ENCODE assay signal across 8 mouse cellular contexts in the genomic region with DNA sequence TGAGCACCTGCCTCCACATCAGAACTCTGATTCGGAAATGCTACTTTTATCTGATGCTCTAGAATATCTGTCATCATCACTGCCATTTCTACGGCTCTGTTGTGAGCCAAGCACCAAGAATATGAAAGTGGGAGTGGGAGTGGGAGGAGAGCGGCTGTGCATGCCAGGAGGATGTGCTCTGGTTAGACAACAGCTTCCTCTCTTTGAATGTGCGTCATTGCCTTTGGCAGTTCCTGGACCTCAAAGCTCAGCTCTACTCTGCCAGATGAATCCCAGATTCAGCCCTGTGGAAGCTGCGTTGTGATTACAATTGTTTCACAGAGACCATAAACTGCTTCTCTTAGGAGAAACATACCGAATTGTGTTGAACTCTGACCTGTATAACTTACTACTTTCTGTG.
A peak's percentile ranks its signal among the peaks of the same experiment; 100 is the strongest.
DNase-seq lines count a peak whose midpoint lies in the region; ATAC-seq lines count a peak whose summit lies in the region.
"Had no signal": no experiment of that assay in that cellular context is flagged by ENCODE, and none has a peak within 500 bp of the region (broad histone marks: within the 10 kb centered on the region; RNA-seq: fewer than 3 reads in every experiment).

No protein-coding gene starts in this region.

- peaks cover 14% of the 10 kb centered on the region for H3K4me1 ChIP-seq in heart, embryonic 13.5 days
- no peaks in the 10 kb centered on the region for H3K4me1 ChIP-seq in hindbrain, embryonic 16.5 days (ENCODE audit: control insufficient read depth, insufficient read depth, low read depth, low read length)
- H3K4me1 ChIP-seq in intestine, embryonic 15.5 days (replicated peaks): no peaks in the 10 kb centered on the region

- no peak overlapping the region for H3K9ac ChIP-seq in heart, embryonic 13.5 days
- H3K9ac ChIP-seq in hindbrain, embryonic 16.5 days (ENCODE audit: low read depth, low read length): no peak overlapping the region
- H3K9ac ChIP-seq in intestine, embryonic 15.5 days: no peak overlapping the region
- H3K9ac ChIP-seq: limb, embryonic 13.5 days had no signal

- H3K27me3 ChIP-seq in heart, embryonic 13.5 days (replicated peaks): no peaks in the 10 kb centered on the region
- H3K27me3 ChIP-seq in hindbrain, embryonic 16.5 days (replicated peaks; ENCODE audit: control insufficient read depth, insufficient read depth, low read length): no peaks in the 10 kb centered on the region
- no peaks in the 10 kb centered on the region for H3K27me3 ChIP-seq in intestine, embryonic 15.5 days (replicated peaks)
- H3K27me3 ChIP-seq: limb, embryonic 13.5 days had no signal

- 0 out of 2 replicates have a peak overlapping the region, but pooled peaks have one; percentile 32 for H3K27ac ChIP-seq in heart, embryonic 13.5 days (replicated peaks)
- H3K27ac ChIP-seq in hindbrain, embryonic 16.5 days (ENCODE audit: low read depth, low read length): no peak overlapping the region
- no peak overlapping the region for H3K27ac ChIP-seq in intestine, embryonic 15.5 days
- H3K27ac ChIP-seq: limb, embryonic 13.5 days had no signal

- H3K9me3 ChIP-seq in heart, embryonic 13.5 days: no peaks in the 10 kb centered on the region
- no peaks in the 10 kb centered on the region for H3K9me3 ChIP-seq in hindbrain, embryonic 16.5 days (ENCODE audit: control insufficient read depth, low read length)
- no peaks in the 10 kb centered on the region for H3K9me3 ChIP-seq in intestine, embryonic 15.5 days
- H3K9me3 ChIP-seq: limb, embryonic 13.5 days had no signal

- no peak overlapping the region for H3K4me3 ChIP-seq in heart, embryonic 13.5 days
- H3K4me3 ChIP-seq in hindbrain, embryonic 16.5 days (ENCODE audit: low read length): no peak overlapping the region
- H3K4me3 ChIP-seq in intestine, embryonic 15.5 days (replicated peaks): no peak overlapping the region
- H3K4me3 ChIP-seq: limb, embryonic 13.5 days had no signal

- no peak overlapping the region for H3K4me2 ChIP-seq in heart, embryonic 13.5 days
- no peak overlapping the region for H3K4me2 ChIP-seq in hindbrain, embryonic 16.5 days (ENCODE audit: low read length)
- no peak overlapping the region for H3K4me2 ChIP-seq in intestine, embryonic 15.5 days (replicated peaks)
- H3K4me2 ChIP-seq: limb, embryonic 13.5 days had no signal

- peak; percentile 63 to 68 for DNase-seq in right cerebral cortex, adult 2 months (ENCODE audit: low spot score in 2 of 2)
- DNase-seq in right cerebral cortex, postnatal 4 days: no peak
- peak; percentile 55 to 57 for DNase-seq in layer of hippocampus, adult 8-10 months (ENCODE audit: low spot score in 2 of 2)
- peak; percentile 30 to 57 for DNase-seq in right cerebral cortex, postnatal 10 days (ENCODE audit: low spot score in 2 of 2)

- no peak for ATAC-seq in heart, embryonic 13.5 days (ENCODE audit: extremely low read depth, insufficient number of reproducible peaks, low FRiP score, low TSS enrichment)
- no peak for ATAC-seq in hindbrain, embryonic 16.5 days
- no peak; the same call in 1 of the 2 replicates for ATAC-seq in intestine, embryonic 15.5 days

- WGBS in heart, embryonic 13.5 days: 47% methylated on average over 6 of the region's 6 CpGs
- 69% methylated on average over 6 of the region's 6 CpGs for WGBS in hindbrain, embryonic 16.5 days
- 36% methylated on average over 6 of the region's 6 CpGs for WGBS in intestine, embryonic 15.5 days

- H3K36me3 ChIP-seq in heart, embryonic 13.5 days: no peaks in the 10 kb centered on the region
- H3K36me3 ChIP-seq in hindbrain, embryonic 16.5 days (ENCODE audit: control insufficient read depth, insufficient read depth, low read length): no peaks in the 10 kb centered on the region
- no peaks in the 10 kb centered on the region for H3K36me3 ChIP-seq in intestine, embryonic 15.5 days
- H3K36me3 ChIP-seq: limb, embryonic 13.5 days had no signal
